Mouse (Mus musculus): ENCODE measurements around the gene Esf1. TPM values are rescaled to one million over a fixed set of nuclear protein-coding genes. Genes with fewer than 3 reads are reported as not detected.
"Not testable (repeated sequence)": the region's sequence is repeated elsewhere in the genome, so short reads cannot be mapped to it uniquely, and the experiment has no call there.

The Esf1 gene
- polyA plus RNA-seq, 1 experiment from 2014 or later: 15.8 TPM

GRCm38 (mm10) chr2:140159186-140159730 lies 11.1 kb downstream of the Esf1 start:
- H3K4me3 ChIP-seq (replicated peaks): no peak overlapping the region
- 74% methylated on average over 3 of the region's 3 CpGs for WGBS (ENCODE audit: insufficient replicate concordance)
- DNase-seq: no peak
- peaks cover 43% of the 10 kb centered on the region for H3K36me3 ChIP-seq
- H3K27me3 ChIP-seq: no peaks in the 10 kb centered on the region
- H3K4me1 ChIP-seq (replicated peaks): peaks cover 13% of the 10 kb centered on the region
- H3K27ac ChIP-seq: no peak overlapping the region
- no peak overlapping the region for H3K4me2 ChIP-seq
- no peak overlapping the region for H3K9ac ChIP-seq
- H3K9me3 ChIP-seq (replicated peaks): no peaks in the 10 kb centered on the region
- ATAC-seq (ENCODE audit: low read depth): no peak

DNA sequence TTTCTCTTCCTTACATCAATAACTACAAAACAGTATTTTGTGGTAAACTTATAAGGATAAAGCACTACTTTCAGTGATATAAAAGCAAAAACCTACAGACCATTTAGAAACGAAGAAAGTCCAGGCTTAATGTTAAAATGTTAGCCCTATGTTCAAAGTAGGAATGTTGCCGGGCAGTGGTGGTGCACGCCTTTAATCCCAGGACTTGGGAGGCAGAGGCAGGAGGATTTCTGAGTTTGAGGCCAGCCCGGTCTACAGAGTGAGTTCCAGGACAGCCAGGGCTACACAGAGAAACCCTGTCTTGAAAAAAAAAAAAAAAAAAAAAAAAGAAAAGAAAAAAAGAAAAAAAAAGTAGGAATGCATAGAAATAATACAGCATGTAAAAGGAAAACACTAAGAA lies 18.6 kb downstream of the Esf1 start, which contains the start of gene Gm17374:
Gene Gm17374 (plus strand): TSS at position 301 of the 400 bp plus-strand sequence.
- H3K4me1 ChIP-seq (replicated peaks); DNase-seq; H3K4me3 ChIP-seq (replicated peaks); H3K27ac ChIP-seq; H3K27me3 ChIP-seq; H3K9me3 ChIP-seq (replicated peaks); ATAC-seq (ENCODE audit: low read depth); H3K4me2 ChIP-seq; H3K9ac ChIP-seq: not testable (repeated sequence)
- peaks cover 43% of the 10 kb centered on the region for H3K36me3 ChIP-seq
- 83% methylated on average over 4 of the region's 4 CpGs for WGBS (ENCODE audit: insufficient replicate concordance)

GRCm38 (mm10) chr2:140125516-140125915 lies 44.8 kb downstream of the Esf1 start:
- WGBS (ENCODE audit: insufficient replicate concordance): 73% methylated on average over 2 of the region's 2 CpGs
- no peaks in the 10 kb centered on the region for H3K9me3 ChIP-seq (replicated peaks)
- no peak for DNase-seq
- H3K27ac ChIP-seq: no peak overlapping the region
- peaks cover 73% of the 10 kb centered on the region for H3K36me3 ChIP-seq
- no peaks in the 10 kb centered on the region for H3K4me1 ChIP-seq (replicated peaks)
- H3K27me3 ChIP-seq: no peaks in the 10 kb centered on the region
- no peak overlapping the region for H3K4me2 ChIP-seq
- no peak overlapping the region for H3K4me3 ChIP-seq (replicated peaks)
- ATAC-seq (ENCODE audit: low read depth): no peak
- no peak overlapping the region for H3K9ac ChIP-seq

- H3K4me1 ChIP-seq (replicated peaks): no peaks in the 10 kb centered on the region
- H3K27me3 ChIP-seq: no peaks in the 10 kb centered on the region
- no peaks in the 10 kb centered on the region for H3K9me3 ChIP-seq (replicated peaks)
- H3K4me3 ChIP-seq (replicated peaks): no peak overlapping the region
- no peak for DNase-seq
- H3K27ac ChIP-seq: no peak overlapping the region
- WGBS (ENCODE audit: insufficient replicate concordance): 68% methylated on average over 8 of the region's 8 CpGs
- no peak for ATAC-seq (ENCODE audit: low read depth)
- H3K9ac ChIP-seq: no peak overlapping the region
- no peak overlapping the region for H3K4me2 ChIP-seq
- no peaks in the 10 kb centered on the region for H3K36me3 ChIP-seq
These were observed 56.5 kb downstream of the Esf1 start for GRCm38 (mm10) chr2:140113851-140114250.

DNA sequence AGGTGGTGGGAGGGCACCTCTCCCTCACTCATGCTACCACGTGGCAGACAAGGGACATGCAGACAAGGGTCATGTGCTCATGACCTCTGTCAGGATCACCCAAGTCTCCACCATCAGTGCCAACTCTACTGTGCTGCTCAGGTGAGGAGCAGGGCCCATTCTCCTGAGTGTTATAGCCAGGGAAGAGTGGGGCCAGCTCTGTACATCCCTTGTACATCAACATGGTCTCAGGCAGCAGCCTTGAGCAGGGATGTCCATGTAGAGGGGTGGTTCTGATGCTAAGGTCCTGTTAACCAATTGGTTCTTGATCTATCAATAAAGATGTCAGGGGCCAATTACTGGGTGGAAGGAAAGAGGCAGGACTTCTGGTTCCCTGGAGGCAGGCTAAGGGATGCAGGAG lies 61.4 kb downstream of the Esf1 start:
- Histone ChIP-seq H3K9ac (no peak overlapping the region), H3K4me1 (replicated peaks) (no peaks in the 10 kb centered on the region), H3K4me3 (replicated peaks) (no peak overlapping the region), H3K27me3 (0 out of 2 replicates have a peak, but pooled peaks cover 1% of the 10 kb centered on the region), H3K4me2 (no peak overlapping the region), H3K27ac (no peak overlapping the region), H3K9me3 (replicated peaks) (no peaks in the 10 kb centered on the region), H3K36me3 (no peaks in the 10 kb centered on the region)
- WGBS (ENCODE audit: insufficient replicate concordance): 20% methylated on average over 1 of the region's 1 CpGs
- ATAC-seq (ENCODE audit: low read depth) (0 out of 2 replicates have a peak, but pooled peaks have one; percentile 12), DNase-seq (no peak)

DNA sequence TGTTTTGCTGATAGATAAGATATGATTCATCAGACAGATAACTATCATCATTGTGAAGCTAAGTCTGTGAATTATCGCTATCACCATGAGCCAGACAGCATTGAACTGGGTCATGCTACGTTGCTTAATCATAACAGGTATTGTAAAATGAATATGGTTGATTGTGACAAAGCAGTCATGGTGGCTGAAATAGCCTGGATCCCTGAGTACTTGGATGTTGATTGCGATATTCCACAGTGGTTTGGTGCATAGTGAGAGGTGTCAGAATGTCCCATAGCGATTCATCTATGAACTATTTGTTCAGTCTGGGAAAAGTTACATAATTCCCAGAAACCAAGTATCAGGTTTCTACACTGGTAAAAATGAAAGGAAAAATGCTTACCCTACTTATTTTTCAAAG lies 62.7 kb downstream of the Esf1 start:
- Histone ChIP-seq H3K9me3 (replicated peaks) (no peaks in the 10 kb centered on the region), H3K4me3 (replicated peaks) (no peak overlapping the region), H3K36me3 (no peaks in the 10 kb centered on the region), H3K9ac (no peak overlapping the region), H3K4me2 (no peak overlapping the region), H3K4me1 (replicated peaks) (no peaks in the 10 kb centered on the region), H3K27ac (no peak overlapping the region), H3K27me3 (0 out of 2 replicates have a peak, but pooled peaks cover 3% of the 10 kb centered on the region)
- ATAC-seq (ENCODE audit: low read depth): no peak
- DNase-seq: no peak
- 68% methylated on average over 4 of the region's 4 CpGs for WGBS (ENCODE audit: insufficient replicate concordance)

DNA sequence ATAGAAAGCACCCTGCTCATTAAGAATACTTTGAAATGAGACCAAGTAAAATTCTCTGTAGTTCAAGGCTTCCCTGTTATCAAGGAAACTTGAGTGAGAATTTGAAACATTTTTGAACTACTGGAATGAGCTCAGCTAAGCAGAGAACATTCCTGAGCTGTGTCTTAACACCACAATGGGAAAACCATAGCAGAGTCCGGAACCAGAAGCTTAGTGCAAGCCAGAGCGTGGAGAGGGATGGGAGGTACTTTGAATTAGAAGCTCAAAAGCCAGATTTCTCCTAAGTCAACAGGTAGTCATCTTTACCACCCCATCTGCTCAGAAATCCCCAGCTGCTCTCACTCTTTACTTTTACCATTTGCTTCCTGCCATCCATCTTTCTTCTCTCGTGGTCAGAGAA lies 65.4 kb downstream of the Esf1 start:
- no peak for DNase-seq
- H3K4me2 ChIP-seq: no peak overlapping the region
- no peaks in the 10 kb centered on the region for H3K36me3 ChIP-seq
- H3K4me1 ChIP-seq (replicated peaks): peaks cover 10% of the 10 kb centered on the region
- WGBS (ENCODE audit: insufficient replicate concordance): 55% methylated on average over 3 of the region's 3 CpGs
- H3K4me3 ChIP-seq (replicated peaks): no peak overlapping the region
- no peak for ATAC-seq (ENCODE audit: low read depth)
- H3K9ac ChIP-seq: no peak overlapping the region
- H3K27me3 ChIP-seq: 0 out of 2 replicates have a peak, but pooled peaks cover 3% of the 10 kb centered on the region
- no peak overlapping the region for H3K27ac ChIP-seq
- no peaks in the 10 kb centered on the region for H3K9me3 ChIP-seq (replicated peaks)

DNA sequence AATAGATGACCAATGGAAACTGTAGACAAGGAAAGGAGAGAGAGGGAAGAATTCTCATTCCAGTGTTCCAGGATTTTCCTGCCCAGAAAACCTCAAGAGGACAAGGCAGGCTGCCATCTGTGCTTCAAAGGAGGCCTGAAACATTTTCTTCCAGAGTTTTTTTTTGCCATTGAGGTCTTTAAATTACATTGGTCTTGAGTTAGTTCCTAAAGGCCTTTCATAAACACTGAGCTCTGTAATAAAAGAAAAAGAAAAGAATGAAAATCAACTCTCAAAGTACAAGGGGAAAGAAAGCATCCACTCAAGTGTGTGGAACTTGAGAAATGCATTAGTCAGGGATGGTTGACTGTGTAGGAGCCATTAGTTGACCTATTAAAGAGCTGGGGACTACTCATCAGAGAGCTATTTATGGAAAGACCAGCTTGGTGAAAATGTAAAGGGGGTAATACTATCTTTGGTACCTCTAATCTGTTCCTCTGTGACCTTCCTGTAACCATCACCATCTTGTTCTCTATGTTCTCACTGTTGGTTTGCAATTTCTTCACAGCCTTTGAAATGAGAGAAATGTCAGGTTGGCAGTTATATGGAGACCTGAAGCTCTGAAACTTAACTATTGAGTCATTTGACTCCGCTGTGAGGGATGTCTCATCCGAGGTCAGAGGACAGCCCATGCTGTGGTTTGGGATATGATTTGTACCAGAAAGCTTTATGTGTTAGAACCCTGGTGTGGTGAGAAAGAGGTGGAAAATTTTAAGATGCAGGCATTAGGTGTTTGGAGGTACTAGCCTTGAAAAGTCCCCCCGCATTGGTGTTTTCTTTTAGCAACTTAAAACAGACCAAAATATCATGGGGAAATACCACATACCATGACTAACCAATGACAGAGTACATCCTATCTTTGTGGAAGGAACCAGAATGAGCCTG lies 69.6 kb downstream of the Esf1 start:
- Histone ChIP-seq H3K4me1 (replicated peaks) (peaks cover 36% of the 10 kb centered on the region), H3K9me3 (replicated peaks) (no peaks in the 10 kb centered on the region), H3K9ac (no peak overlapping the region), H3K27me3 (0 out of 2 replicates have a peak, but pooled peaks cover 3% of the 10 kb centered on the region), H3K36me3 (no peaks in the 10 kb centered on the region), H3K4me2 (no peak overlapping the region), H3K27ac (no peak overlapping the region), H3K4me3 (replicated peaks) (no peak overlapping the region)
- 68% methylated on average over 3 of the region's 3 CpGs for WGBS (ENCODE audit: insufficient replicate concordance)
- ATAC-seq (ENCODE audit: low read depth) (no peak), DNase-seq (no peak)

- DNase-seq (no peak), ATAC-seq (ENCODE audit: low read depth) (no peak)
- WGBS (ENCODE audit: insufficient replicate concordance): 81% methylated on average over 3 of the region's 3 CpGs
- no peaks in the 10 kb centered on the region for H3K36me3 ChIP-seq
- peaks cover 38% of the 10 kb centered on the region for H3K4me1 ChIP-seq (replicated peaks)
- H3K9me3 ChIP-seq (replicated peaks): no peaks in the 10 kb centered on the region
- 0 out of 2 replicates have a peak, but pooled peaks cover 3% of the 10 kb centered on the region for H3K27me3 ChIP-seq
- no peak overlapping the region for H3K4me3 ChIP-seq (replicated peaks)
- H3K27ac ChIP-seq: no peak overlapping the region
- no peak overlapping the region for H3K4me2 ChIP-seq
- no peak overlapping the region for H3K9ac ChIP-seq
These were observed 70.4 kb downstream of the Esf1 start for GRCm38 (mm10) chr2:140099971-140100370.

DNA sequence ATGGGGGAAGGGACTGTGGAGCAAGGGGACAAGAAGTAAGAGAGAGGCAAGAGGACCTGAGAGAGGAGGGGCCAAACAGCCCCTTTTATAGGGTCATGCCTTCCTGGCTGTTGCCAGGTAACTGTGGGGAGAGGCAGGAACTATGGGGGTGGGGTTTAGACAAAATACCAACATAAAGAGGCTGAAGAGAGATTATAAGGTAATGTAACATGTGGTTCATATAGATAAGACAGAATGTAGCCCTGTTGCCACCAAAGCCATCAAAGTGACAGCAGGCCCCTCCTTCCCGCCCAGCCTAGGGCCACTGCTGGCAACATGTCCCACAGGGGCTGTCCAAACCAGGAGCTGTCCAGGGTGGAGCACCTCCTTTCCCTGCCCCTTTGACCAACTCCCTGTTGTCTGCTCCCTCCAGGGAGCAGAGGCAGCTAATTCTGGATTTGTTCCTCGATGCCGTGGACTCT lies 73.2 kb downstream of the Esf1 start:
- WGBS (ENCODE audit: insufficient replicate concordance): 27% methylated on average over 3 of the region's 3 CpGs
- Histone ChIP-seq H3K4me3 (replicated peaks) (peak overlapping the region; percentile 7; the same call in 1 of the 2 replicates), H3K9me3 (replicated peaks) (no peaks in the 10 kb centered on the region), H3K27me3 (no peaks in the 10 kb centered on the region), H3K4me1 (replicated peaks) (peaks cover 38% of the 10 kb centered on the region), H3K36me3 (no peaks in the 10 kb centered on the region), H3K4me2 (peak overlapping the region; percentile 50), H3K9ac (peak overlapping the region; percentile 51; the same call in 1 of the 2 replicates), H3K27ac (peak overlapping the region; percentile 89)
- DNase-seq: peak; percentile 83
- ATAC-seq (ENCODE audit: low read depth): peak; percentile 99

DNA sequence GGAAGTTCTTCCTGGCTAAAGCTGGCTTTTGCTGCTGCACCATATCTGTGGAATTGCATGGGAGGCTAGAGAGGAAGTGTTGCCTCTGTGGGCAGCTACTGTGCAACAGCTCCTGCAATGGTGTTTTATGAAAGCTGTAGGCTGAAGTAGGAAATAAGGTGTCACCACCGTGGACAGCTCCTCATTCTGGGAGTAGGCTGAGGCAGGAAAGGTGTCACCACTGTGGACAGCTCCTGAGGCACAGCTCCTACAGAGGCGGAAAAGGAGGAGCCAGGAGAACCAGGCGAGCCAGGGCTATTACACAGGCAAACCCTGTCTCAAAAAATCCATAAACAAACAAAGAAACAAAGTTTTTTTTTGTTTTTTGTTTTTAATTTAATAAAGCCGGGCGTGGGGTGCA lies 74.3 kb downstream of the Esf1 start:
- H3K27ac ChIP-seq: no peak overlapping the region
- ATAC-seq (ENCODE audit: low read depth): no peak

More for the DNA sequence above, 74.3 kb downstream of the Esf1 start:
- no peak overlapping the region for H3K9ac ChIP-seq
- DNase-seq: no peak
- H3K27me3 ChIP-seq: no peaks in the 10 kb centered on the region
- peaks cover 38% of the 10 kb centered on the region for H3K4me1 ChIP-seq (replicated peaks)
- H3K4me3 ChIP-seq (replicated peaks): no peak overlapping the region
- no peaks in the 10 kb centered on the region for H3K9me3 ChIP-seq (replicated peaks)
- WGBS (ENCODE audit: insufficient replicate concordance): 80% methylated on average over 5 of the region's 5 CpGs
- no peaks in the 10 kb centered on the region for H3K36me3 ChIP-seq
- H3K4me2 ChIP-seq: no peak overlapping the region

Measured in liver, embryonic 13.5 days (tissue).